8 mouse cellular contexts compared by ENCODE assay signal in genomic region chr2:158409595-158410021, GRCm38 (mm10). TPM values are rescaled to one million over a fixed set of nuclear protein-coding genes. Genes with fewer than 3 reads are reported as not detected.
DNase-seq lines count a peak whose midpoint lies in the region; ATAC-seq lines count a peak whose summit lies in the region.

Gene Ralgapb (plus strand): TSS chr2:158409848.

- H3K9ac ChIP-seq in hindbrain, embryonic 12.5 days = peak within 1 kb of the TSS; percentile 94

- H3K36me3 ChIP-seq in hindbrain, embryonic 12.5 days = no peaks in the 10 kb centered on the region

- no peaks in the 10 kb centered on the region; the same call in 1 of the 2 replicates for H3K27me3 ChIP-seq in hindbrain, embryonic 12.5 days

- H3K4me3 ChIP-seq in hindbrain, embryonic 12.5 days = peak within 1 kb of the TSS; percentile 95

- no peaks in the 10 kb centered on the region for H3K9me3 ChIP-seq in hindbrain, embryonic 12.5 days (replicated peaks)

- H3K4me1 ChIP-seq in hindbrain, embryonic 12.5 days = peaks cover 20% of the 10 kb centered on the region

- peak within 1 kb of the TSS; percentile 88 for H3K27ac ChIP-seq in hindbrain, embryonic 12.5 days

- peak within 1 kb of the TSS; percentile 94 for H3K4me2 ChIP-seq in hindbrain, embryonic 12.5 days (replicated peaks)

- WGBS in hindbrain, embryonic 12.5 days = under 1% methylated on average over 46 of the region's 46 CpGs

- ATAC-seq in hindbrain, embryonic 12.5 days (ENCODE audit: low FRiP score) = peak; percentile 93

- DNase-seq in NIH3T3 (ENCODE audit: low read depth) = peak; percentile 99
- peak; percentile 99 for DNase-seq in cerebellum, postnatal 10 days
- peak; percentile 96 to 99 for DNase-seq in frontal cortex, postnatal 10 days (ENCODE audit: low spot score in 2 of 2)
- peak; percentile 99 for DNase-seq in layer of hippocampus, postnatal 14 days (ENCODE audit: low spot score in 2 of 2)
- peak; percentile 99 for DNase-seq in lung, postnatal 14 days
- peak; percentile 97 for DNase-seq in retina, adult 2 months (ENCODE audit: low read depth, low spot score)
- peak; percentile 97 to 99 for DNase-seq in thymus, postnatal 36 days

RNA-seq across cellular contexts. Expression of gene Ralgapb, which starts in this region (rescaled TPM):
- 24.3 and 24.4 TPM in 2 replicates for polyA plus RNA-seq in hindbrain, embryonic 12.5 days (2016; fragmentation: Nextera tagmentation; extraction: Ambion mirVana)
- total RNA-seq in layer of hippocampus, postnatal 14 days (2021) = 10 to 100 TPM; 78.6 to 80.4 TPM

Comparison
In these comparisons a context has a peak if more than half of its experiments do, and no peak if none do; other contexts are left out.
1. Peak in every context shown above with its lines: DNase-seq, ATAC-seq, H3K4me3 ChIP-seq and H3K27ac ChIP-seq.